Mouse (Mus musculus): ENCODE results near the gene Slc45a2.
"Not testable (repeated sequence)": the region's sequence is repeated elsewhere in the genome, so short reads cannot be mapped to it uniquely, and the experiment has no call there.

The Slc45a2 gene

GRCm38 (mm10) chr15:11000421-11000820, at the start of gene Slc45a2:
Gene Slc45a2, plus strand, starts transcription at chr15:11000721.
- no peak for DNase-seq (ENCODE audit: low spot score in 2 of 2)

- DNase-seq (ENCODE audit: low spot score in 2 of 2) = peak in 1 of 2 experiments; percentile 3
Observed at GRCm38 (mm10) chr15:10951951-10952759, 48.4 kb upstream of the Slc45a2 start, which contains the start of gene C1qtnf3. Gene C1qtnf3, plus strand, starts transcription at chr15:10952332.

- DNase-seq (ENCODE audit: low spot score in 2 of 2) = no peak
Observed at GRCm38 (mm10) chr15:10952760-10953305, 47.7 kb upstream of the Slc45a2 start.

- no peak for DNase-seq (ENCODE audit: low spot score in 2 of 2)
Observed at GRCm38 (mm10) chr15:10953465-10953864, 47.1 kb upstream of the Slc45a2 start.

- no peak for DNase-seq (ENCODE audit: low spot score in 2 of 2)
Observed at GRCm38 (mm10) chr15:10954381-10955016, 46.0 kb upstream of the Slc45a2 start.

DNA sequence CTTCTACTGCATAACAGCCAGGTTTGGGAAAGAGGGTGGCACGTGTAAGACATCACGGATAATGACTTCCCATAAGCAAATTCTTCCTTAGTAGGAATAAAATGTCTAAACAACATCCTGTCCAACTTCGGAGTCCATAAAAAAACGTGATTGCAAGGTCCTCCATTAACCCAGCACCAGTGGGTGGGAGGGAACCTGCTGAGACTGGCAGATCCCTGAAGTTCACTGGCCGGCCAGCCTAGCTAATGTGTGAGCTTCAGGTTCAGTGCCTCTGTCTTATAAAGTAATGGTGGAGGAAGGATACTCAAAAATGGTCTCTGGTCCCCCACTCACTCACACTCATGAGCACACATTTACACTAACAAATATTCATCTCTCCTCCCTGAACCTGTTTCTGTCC, 45.4 kb upstream of the Slc45a2 start:
- DNase-seq (ENCODE audit: low spot score in 2 of 2) = no peak

GRCm38 (mm10) chr15:10956706-10957105, 43.8 kb upstream of the Slc45a2 start:
- DNase-seq (ENCODE audit: low spot score in 2 of 2) = no peak

DNA sequence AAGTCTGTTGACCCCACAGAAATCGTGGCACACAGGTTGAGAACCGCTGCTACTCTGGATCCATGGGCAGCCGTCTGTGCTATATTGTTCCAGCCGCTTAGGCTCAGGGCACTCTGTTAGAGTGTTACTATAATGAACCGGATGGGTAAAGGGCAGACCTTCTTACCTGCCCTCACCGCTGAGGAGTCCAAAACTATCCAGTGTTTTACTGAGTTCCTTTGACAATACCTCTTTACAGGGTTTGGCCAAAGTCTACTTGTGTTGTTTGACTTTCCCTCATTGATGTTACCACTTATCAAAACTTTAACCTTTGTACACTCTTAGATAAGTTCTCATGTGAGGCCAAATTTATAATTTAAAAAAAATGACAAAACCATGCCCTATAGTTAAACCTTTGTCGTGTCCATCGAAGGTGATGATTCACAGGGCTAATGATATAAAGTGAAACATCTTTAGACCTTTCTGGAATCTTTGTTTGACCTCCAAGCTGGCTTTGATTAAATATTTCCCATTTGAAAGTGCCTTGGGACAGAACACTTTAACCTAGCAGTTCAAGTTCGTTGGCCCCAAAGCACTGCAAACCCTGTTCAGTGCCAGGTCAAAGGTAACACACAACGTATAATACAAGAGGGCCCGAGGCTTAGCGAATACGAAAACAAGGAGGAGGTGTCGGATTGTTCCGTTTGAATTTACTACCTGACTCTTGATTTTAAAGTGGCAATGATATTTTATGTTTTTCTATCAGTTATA, 41.1 kb upstream of the Slc45a2 start:
- no peak for DNase-seq (ENCODE audit: low spot score in 2 of 2)

GRCm38 (mm10) chr15:10960267-10960666, 40.3 kb upstream of the Slc45a2 start:
- DNase-seq (ENCODE audit: low spot score in 2 of 2) = no peak

DNA sequence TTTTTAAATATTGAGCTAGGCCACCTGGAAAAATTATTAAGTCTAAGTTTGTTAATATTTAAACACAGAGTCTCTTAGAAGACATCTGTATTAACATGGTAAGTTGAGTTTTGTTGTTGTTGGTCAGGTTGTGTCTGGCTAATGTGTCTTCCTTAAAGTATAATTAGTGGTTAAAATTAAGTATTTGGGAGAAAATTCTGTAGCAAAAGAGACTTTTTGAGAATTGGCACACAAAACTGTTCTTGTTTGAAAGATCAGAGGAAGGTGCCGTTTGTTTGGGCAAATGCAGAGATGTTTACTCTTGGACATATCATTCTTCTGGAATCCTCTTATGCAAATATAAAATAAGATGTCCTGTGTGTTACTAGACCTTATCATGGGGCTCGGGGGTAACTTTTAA, 37.9 kb upstream of the Slc45a2 start:
- DNase-seq (ENCODE audit: low spot score in 2 of 2) = no peak

DNA sequence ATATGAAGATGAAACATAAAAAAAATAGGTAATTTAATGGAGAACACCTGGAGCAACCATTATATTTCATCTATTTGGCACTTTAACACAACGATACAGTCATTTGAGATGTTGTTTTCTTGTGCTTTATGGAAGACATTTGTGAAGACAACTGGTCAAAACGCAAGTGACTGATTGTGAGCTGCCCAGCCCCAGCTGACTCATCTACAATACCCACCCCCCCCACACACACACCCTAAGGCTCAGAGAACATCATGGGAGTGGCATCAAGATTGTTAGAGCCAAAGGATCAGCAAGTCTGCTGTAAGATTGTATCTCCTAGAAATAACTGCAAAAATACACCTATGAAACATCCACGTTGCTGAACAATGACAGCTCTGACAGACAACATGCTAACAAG, 31.1 kb upstream of the Slc45a2 start:
- DNase-seq (ENCODE audit: low spot score in 2 of 2) = no peak

- no peak for DNase-seq (ENCODE audit: low spot score in 2 of 2)
Observed at GRCm38 (mm10) chr15:10970777-10971176, 29.7 kb upstream of the Slc45a2 start.

- DNase-seq (ENCODE audit: low spot score in 2 of 2) = no peak
Observed at GRCm38 (mm10) chr15:10977151-10977550, 23.4 kb upstream of the Slc45a2 start.

- no peak for DNase-seq (ENCODE audit: low spot score in 2 of 2)
Observed at GRCm38 (mm10) chr15:10980712-10981111, 19.8 kb upstream of the Slc45a2 start.

DNA sequence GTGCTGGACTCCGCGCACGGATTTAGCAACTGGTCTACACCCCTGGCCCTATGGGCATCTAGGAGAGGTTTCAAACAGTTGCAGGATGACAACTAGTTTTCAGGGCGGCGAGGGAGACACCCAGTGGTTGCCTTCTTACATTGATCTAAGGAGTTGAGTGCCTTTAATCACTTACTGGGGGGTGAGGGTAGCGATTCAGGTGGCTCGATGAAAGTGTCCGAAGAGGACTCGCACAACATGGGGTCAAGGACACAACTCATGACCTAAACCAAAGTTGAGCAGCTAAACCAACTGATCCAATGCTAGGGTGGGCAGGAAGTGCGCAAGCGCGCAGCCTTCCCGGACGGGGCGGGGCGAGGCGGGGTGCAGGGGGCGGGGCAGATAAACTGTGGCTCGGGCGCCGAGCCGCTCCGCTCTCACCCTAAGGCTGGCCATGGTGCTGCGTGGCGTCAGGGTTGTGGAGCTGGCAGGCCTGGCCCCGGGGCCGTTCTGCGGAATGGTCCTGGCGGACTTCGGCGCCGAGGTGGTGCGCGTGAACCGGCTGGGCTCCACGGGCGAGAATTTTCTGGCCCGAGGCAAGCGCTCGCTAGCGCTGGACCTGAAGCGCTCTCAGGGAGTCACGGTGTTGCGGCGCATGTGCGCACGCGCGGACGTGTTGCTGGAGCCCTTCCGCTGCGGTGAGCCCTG, 19.0 kb upstream of the Slc45a2 start, which contains the start of gene Amacr:
TSS of gene Amacr (plus strand) at position 380 of the 687 bp plus-strand sequence.
- DNase-seq (ENCODE audit: low spot score in 2 of 2) = peak; percentile 69 to 84

DNA sequence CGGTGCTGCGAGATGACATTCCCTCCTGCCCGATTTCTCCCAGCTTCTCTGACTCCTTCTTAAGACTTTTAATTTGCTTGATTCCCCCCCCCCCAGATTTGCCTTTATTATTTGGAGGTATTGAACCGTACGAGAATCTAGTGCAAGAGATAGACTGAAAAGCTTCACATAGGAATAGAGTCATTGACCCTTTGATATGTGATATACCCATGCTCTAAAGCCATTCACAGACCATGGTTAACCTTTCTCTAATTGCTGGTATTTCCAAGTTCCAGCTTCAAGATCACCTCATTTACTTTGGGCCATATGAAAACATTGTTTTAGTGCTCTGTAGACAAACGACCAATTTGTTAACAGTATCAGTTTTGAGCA, 18.5 kb upstream of the Slc45a2 start:
- no peak for DNase-seq (ENCODE audit: low spot score in 2 of 2)

DNA sequence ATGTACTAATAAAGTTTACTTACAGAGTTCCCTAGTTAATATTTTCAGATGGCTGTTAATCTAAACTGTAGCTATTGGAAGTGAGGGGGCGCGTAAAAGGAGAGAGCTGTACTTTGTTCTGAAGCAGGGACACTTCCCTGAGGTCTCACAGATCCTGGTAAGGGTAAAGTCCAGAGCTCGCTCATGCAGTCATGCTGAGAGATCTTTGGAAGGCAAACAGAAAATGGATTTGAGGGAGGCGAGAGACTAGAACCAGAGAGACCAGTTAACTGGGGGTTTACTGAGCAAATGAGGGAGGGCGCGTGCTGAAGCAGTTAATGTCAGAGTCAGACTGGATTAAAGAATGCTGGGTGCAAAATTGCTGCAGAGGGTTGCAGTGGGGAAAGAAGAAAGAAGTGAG, 14.8 kb upstream of the Slc45a2 start:
- DNase-seq (ENCODE audit: low spot score in 2 of 2) = no peak

DNA sequence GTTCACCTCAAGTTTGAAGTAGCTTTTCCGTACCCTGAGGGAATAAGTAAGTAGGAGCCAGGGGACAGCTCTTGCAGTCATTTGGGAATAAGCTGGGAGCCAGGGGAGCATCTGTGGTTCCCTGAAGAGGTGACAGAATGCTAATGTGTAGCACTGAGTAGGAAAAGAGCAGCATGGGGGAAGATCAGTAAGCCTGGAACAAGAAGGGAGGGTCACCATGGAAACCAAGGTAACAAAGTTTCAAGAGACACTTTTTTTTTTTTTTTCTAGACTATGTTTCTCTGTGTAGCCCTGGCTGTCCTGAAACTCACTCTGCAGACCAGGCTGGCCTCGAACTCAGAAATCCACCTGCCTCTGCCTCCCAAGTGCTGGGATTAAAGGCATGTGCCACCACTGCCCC, 14.0 kb upstream of the Slc45a2 start:
- not testable (repeated sequence) for DNase-seq (ENCODE audit: low spot score in 2 of 2)

- DNase-seq (ENCODE audit: low spot score in 2 of 2) = no peak
Observed at GRCm38 (mm10) chr15:10990411-10990810, 10.1 kb upstream of the Slc45a2 start.

- no peak for DNase-seq (ENCODE audit: low spot score in 2 of 2)
Observed at GRCm38 (mm10) chr15:10991566-10991965, 9.0 kb upstream of the Slc45a2 start.

- no peak for DNase-seq (ENCODE audit: low spot score in 2 of 2)
Observed at GRCm38 (mm10) chr15:10999832-11000231, 689 bp upstream of the Slc45a2 start.

- DNase-seq (ENCODE audit: low spot score in 2 of 2) = no peak
Observed at GRCm38 (mm10) chr15:11003791-11004190, 3.3 kb downstream of the Slc45a2 start.

Measured in cerebellum, postnatal 4 days (tissue).